Mouse (Mus musculus) ES-E14 (cell line): ENCODE results near the gene Mx1. TPM values are rescaled to one million over a fixed set of nuclear protein-coding genes. Genes with fewer than 3 reads are reported as not detected.

ENCODE experiments used
- DNase-seq: peaks from one replicate; pipeline ENCODE4 v3.0.0-alpha.2; 2013; ENCODE audit warnings: low read depth, low spot score
- H3K27ac ChIP-seq: 2 replicates; pipeline ENCODE4 v1.5.1; 2012; ENCODE audit warnings: low read depth, mild to moderate bottlenecking, low read length, moderate library complexity, mixed read lengths; ENCODE audit not compliant: poor library complexity, insufficient read depth, severe bottlenecking
- H3K36me3 ChIP-seq: 2 replicates; pipeline ENCODE4 v1.6.1; 2012; ENCODE audit warnings: mild to moderate bottlenecking, low read length, moderate library complexity, mixed read lengths; ENCODE audit not compliant: control insufficient read depth, poor library complexity, insufficient read depth, severe bottlenecking
- H3K4me1 ChIP-seq, 2 experiments: fragments of 150-350 bp in 1 of 2; sonication (generic) in 1 of 2; 2 replicates each; pipeline ENCODE4 v1.6.1; 2012; ENCODE audit warnings: low read length in 2 of 2, mild to moderate bottlenecking in 1 of 2, mixed read lengths in 1 of 2; ENCODE audit not compliant: control insufficient read depth in 2 of 2, insufficient read depth in 2 of 2, poor library complexity in 1 of 2
- H3K4me3 ChIP-seq, 2 experiments: fragments of 150-350 bp in 1 of 2; sonication (generic) in 1 of 2; 2 replicates each; pipeline ENCODE4 v1.5.1; 2012; ENCODE audit warnings: low read length in 2 of 2, low read depth in 1 of 2, mild to moderate bottlenecking in 1 of 2, mixed read lengths in 1 of 2; ENCODE audit not compliant: insufficient read depth in 1 of 2, poor library complexity in 1 of 2, severe bottlenecking in 1 of 2
- H3K9ac ChIP-seq: 2 replicates; pipeline ENCODE4 v1.6.1; 2012; ENCODE audit warnings: low read depth, mild to moderate bottlenecking, low read length, mixed read lengths; ENCODE audit not compliant: poor library complexity, insufficient read depth, severe bottlenecking
- H3K9me3 ChIP-seq: fragments of 150-350 bp; sonication (generic); 2 replicates; pipeline ENCODE4 v1.6.1; 2012; ENCODE audit warnings: low read depth, mild to moderate bottlenecking, low read length; ENCODE audit not compliant: control insufficient read depth, insufficient read depth
- CHD2 ChIP-seq: IDR thresholded peaks from 2 replicates; pipeline ENCODE4 v1.6.1; 2014; ENCODE audit warnings: mild to moderate bottlenecking, low read depth, low read length, inconsistent platforms
- HCFC1 ChIP-seq: IDR thresholded peaks from 2 replicates; pipeline ENCODE4 v1.6.1; 2012; ENCODE audit warnings: low read length, inconsistent platforms, borderline replicate concordance; ENCODE audit not compliant: insufficient read depth
- MAFK ChIP-seq: IDR thresholded peaks from 2 replicates; pipeline ENCODE4 v1.6.1; 2014; ENCODE audit warnings: mild to moderate bottlenecking, low read depth, low read length, inconsistent platforms; ENCODE audit not compliant: insufficient read depth
- ZC3H11A ChIP-seq: IDR thresholded peaks from 2 replicates; pipeline ENCODE4 v1.6.1; 2012; ENCODE audit warnings: low read depth, mild to moderate bottlenecking, inconsistent platforms, low read length, borderline replicate concordance
- ZNF384 ChIP-seq: IDR thresholded peaks from 2 replicates; pipeline ENCODE4 v1.6.1; 2012; ENCODE audit warnings: low read depth, low read length, inconsistent platforms
- in situ Hi-C, 2 experiments: fragments of 600-800 bp; cut with MboI; formaldehyde crosslinking; loops; one replicate each; pipeline ENCODE4 v1.15.1; 2025; ENCODE audit warnings: low sequenced_read_pairs in 2 of 2, inconsistent platforms in 1 of 2; ENCODE audit not compliant: unreplicated experiment in 2 of 2
- total RNA-seq: library from RNA; depleted of rRNA; stranded (reverse); fragments of 300-350 nt; gene quantifications from 2 replicates; pipeline ENCODE4 v1.2.3, GENCODE M21; 2012

Mx1 gene
- total RNA-seq, 1 experiment = 0.36 TPM

- no peaks in the 10 kb centered on the region for H3K4me1 ChIP-seq
- no peak overlapping the region for H3K4me3 ChIP-seq
- H3K36me3 ChIP-seq = no peaks in the 10 kb centered on the region
- no peaks in the 10 kb centered on the region for H3K9me3 ChIP-seq
- no peak overlapping the region for H3K9ac ChIP-seq
- TF ChIP-seq ZC3H11A (no peak), MAFK (no peak), CHD2 (no peak), HCFC1 (no peak), ZNF384 (no peak)
- in situ Hi-C loops = no loop called here
- no peak overlapping the region for H3K27ac ChIP-seq
- DNase-seq = peak; percentile 51
These were observed 44.7 kb downstream of the Mx1 start for GRCm38 (mm10) chr16:97417896-97418542.

GRCm38 (mm10) chr16:97405476-97406012, 57.2 kb downstream of the Mx1 start:
- no peak overlapping the region for H3K4me3 ChIP-seq
- no peaks in the 10 kb centered on the region for H3K9me3 ChIP-seq
- no peak overlapping the region for H3K27ac ChIP-seq
- DNase-seq = no peak
- H3K4me1 ChIP-seq = no peaks in the 10 kb centered on the region
- no peaks in the 10 kb centered on the region for H3K36me3 ChIP-seq
- no peak overlapping the region for H3K9ac ChIP-seq
- in situ Hi-C loops = no loop called here
- TF ChIP-seq ZNF384 (no peak), ZC3H11A (no peak), MAFK (no peak), CHD2 (no peak), HCFC1 (no peak)

- Histone ChIP-seq H3K36me3 (no peaks in the 10 kb centered on the region), H3K4me3 (no peak overlapping the region), H3K4me1 (no peaks in the 10 kb centered on the region), H3K9ac (no peak overlapping the region), H3K9me3 (no peaks in the 10 kb centered on the region), H3K27ac (no peak overlapping the region)
- no peak for TF ChIP-seq CHD2
- TF ChIP-seq ZNF384 = no peak
- no peak for TF ChIP-seq HCFC1
- no peak for TF ChIP-seq MAFK
- no peak for TF ChIP-seq ZC3H11A
- no peak for DNase-seq
- in situ Hi-C loops = no loop called here
These were observed 60.4 kb downstream of the Mx1 start for GRCm38 (mm10) chr16:97402213-97402785.

- H3K9ac ChIP-seq = no peak overlapping the region
- no peaks in the 10 kb centered on the region for H3K9me3 ChIP-seq
- H3K4me3 ChIP-seq = no peak overlapping the region
- TF ChIP-seq CHD2 (no peak), ZC3H11A (no peak), HCFC1 (no peak), ZNF384 (no peak), MAFK (no peak)
- no peak overlapping the region for H3K27ac ChIP-seq
- no peak for DNase-seq
- no peaks in the 10 kb centered on the region for H3K4me1 ChIP-seq
- in situ Hi-C loops = no loop called here
- H3K36me3 ChIP-seq = no peaks in the 10 kb centered on the region
These were observed 61.0 kb downstream of the Mx1 start for GRCm38 (mm10) chr16:97401741-97402140.

GRCm38 (mm10) chr16:97399991-97400390, 62.7 kb downstream of the Mx1 start:
- Histone ChIP-seq H3K9me3 (no peaks in the 10 kb centered on the region), H3K27ac (no peak overlapping the region), H3K36me3 (no peaks in the 10 kb centered on the region), H3K9ac (no peak overlapping the region), H3K4me1 (no peaks in the 10 kb centered on the region), H3K4me3 (no peak overlapping the region)
- in situ Hi-C loops = no loop called here
- no peak for DNase-seq
- TF ChIP-seq MAFK (no peak), HCFC1 (no peak)
